Mouse (Mus musculus): ENCODE measurements around the gene Bcas2. TPM values are rescaled to one million over a fixed set of nuclear protein-coding genes. Genes with fewer than 3 reads are reported as not detected.

Gene Bcas2
- polyA plus RNA-seq, 1 experiment from 2014 or later, result 263 TPM

Other genes with a start within 250 kb of the Bcas2 start
- gene Sycp1, start 235.6 kb upstream of the Bcas2 start, polyA plus RNA-seq (2016; fragmentation: Nextera tagmentation; extraction: Ambion mirVana), result not detected in 2 replicates
- gene Nr1h5, start 207.5 kb upstream of the Bcas2 start, polyA plus RNA-seq (2016; fragmentation: Nextera tagmentation; extraction: Ambion mirVana), result 0.09 TPM in 1 of 2 replicates, not detected in the other
- 77.2 and 86.8 TPM in 2 replicates for gene Sike1, start 175.9 kb upstream of the Bcas2 start, polyA plus RNA-seq (2016; fragmentation: Nextera tagmentation; extraction: Ambion mirVana)
- gene Csde1, start 151.2 kb upstream of the Bcas2 start, polyA plus RNA-seq (2016; fragmentation: Nextera tagmentation; extraction: Ambion mirVana), result 532 and 540 TPM in 2 replicates
- gene Nras, start 113.4 kb upstream of the Bcas2 start, polyA plus RNA-seq (2016; fragmentation: Nextera tagmentation; extraction: Ambion mirVana), result 136 and 162 TPM in 2 replicates
- gene Ampd1, start 97.6 kb upstream of the Bcas2 start, polyA plus RNA-seq (2016; fragmentation: Nextera tagmentation; extraction: Ambion mirVana), result not detected in 2 replicates
- 1.9 and 2.6 TPM in 2 replicates for gene Dennd2c, start 69.1 kb upstream of the Bcas2 start, polyA plus RNA-seq (2016; fragmentation: Nextera tagmentation; extraction: Ambion mirVana)
- gene Trim33, start 107.6 kb downstream of the Bcas2 start, polyA plus RNA-seq (2016; fragmentation: Nextera tagmentation; extraction: Ambion mirVana), result 38.5 and 44.4 TPM in 2 replicates